Mouse (Mus musculus): ENCODE measurements around the gene Syt9.
A peak's percentile ranks its signal among the peaks of the same experiment; 100 is the strongest.

The Syt9 gene

DNA sequence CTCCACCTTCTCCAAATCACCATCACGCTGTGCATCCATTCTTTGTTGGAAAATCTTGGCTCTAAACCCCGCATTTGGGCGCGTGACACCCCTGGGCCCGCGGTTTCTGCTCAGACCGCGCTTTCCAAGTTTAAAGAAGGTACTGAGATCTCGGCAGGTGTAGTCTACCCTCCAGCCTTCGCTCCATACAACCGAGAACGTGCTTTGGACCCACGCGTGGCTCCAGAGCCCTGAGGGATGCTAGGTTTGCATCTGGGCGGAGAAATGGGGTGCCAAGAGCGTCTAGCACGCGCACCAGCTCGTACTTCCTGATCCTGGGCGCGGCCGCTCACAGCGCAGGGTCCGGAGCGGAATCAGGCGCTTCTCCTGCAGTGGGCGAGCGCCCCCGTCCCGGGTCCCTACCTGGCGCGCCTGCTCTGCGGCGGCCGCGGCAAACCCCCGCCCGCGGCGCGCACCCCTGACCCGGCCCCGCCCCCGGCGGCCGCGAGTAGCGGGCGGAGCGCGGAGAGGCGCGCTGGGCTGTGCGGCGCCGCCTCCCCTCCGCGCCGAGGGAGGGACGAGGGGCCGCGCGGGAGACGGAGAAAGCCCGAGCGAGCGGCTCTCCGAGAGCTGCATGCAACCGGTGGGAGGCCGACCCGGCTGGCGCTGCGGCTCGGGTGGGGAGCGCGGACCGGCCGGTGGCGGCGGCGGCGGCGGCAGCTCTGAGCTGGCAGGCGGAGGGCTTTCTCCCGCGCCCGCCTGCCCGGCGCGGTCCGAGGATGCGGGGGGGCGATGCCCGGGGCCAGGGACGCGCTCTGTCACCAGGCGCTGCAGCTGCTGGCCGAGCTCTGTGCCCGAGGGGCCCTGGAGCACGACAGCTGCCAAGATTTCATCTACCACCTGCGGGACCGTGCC, at the start of gene Syt9:
Gene Syt9, plus strand, starts transcription at position 497 of the 894 bp plus-strand sequence.
- peak; percentile 10 for DNase-seq

GRCm38 (mm10) chr7:107339013-107339412, 31.5 kb upstream of the Syt9 start:
- no peak for DNase-seq

DNA sequence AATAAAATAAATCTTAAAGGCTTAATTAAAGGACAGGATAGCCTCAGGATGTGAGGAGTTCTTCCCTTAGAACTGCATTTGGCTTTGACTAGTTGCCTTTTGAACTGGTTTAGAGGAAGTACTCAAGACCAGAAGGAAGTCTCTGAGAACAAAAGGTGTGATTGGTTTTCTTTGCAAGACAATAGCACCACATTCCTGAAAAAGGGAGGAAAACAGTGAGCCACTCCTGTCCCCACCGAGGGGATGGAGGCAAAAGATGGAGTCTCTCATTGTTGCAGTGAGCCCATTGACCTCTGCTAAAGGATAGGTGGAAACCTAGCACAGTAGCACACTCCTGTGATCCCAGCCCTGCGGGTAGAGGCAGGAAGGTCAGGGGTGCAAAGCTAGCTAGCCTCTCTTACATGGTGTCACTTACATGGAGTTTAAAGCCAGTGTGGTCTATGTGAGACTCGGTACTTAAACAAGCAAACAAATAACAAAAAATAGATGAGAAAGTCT, 30.9 kb upstream of the Syt9 start:
- DNase-seq, result no peak

GRCm38 (mm10) chr7:107340221-107340620, 30.3 kb upstream of the Syt9 start:
- no peak for DNase-seq

DNA sequence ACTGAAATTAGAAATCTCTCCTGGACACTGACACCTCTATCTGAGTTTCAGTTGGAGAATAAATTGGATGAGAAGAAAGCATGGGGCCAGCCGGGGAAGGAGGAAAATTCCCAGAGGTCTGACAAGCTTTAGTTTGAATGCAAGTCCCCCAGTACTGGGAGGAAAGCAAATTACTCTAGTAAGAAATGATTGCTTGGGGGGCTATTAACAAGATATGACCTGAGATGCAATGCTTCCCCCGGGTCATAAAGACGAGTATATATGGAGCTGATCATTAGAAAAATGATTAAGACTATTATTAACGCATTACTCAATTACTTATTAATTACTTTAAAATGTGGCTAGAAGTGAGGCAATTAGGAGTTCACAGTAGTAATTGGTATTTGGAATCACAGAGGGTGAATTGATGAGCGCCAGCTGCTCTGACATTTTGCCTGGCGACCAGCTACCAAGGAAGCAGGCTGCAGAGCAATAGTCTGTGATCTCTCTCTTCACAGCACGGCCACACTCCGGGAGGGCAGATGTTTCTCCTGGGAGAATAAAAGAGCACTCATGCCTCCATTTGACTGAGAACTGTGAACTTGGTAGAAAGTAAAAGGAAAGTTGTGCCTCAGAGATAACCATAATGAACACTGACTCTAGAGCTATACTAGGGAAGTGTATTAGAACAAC, 28.9 kb upstream of the Syt9 start:
- peak; percentile 27 for DNase-seq

- no peak for DNase-seq
Observed at GRCm38 (mm10) chr7:107349201-107349600, 21.3 kb upstream of the Syt9 start.

GRCm38 (mm10) chr7:107362153-107362552, 8.4 kb upstream of the Syt9 start:
- no peak for DNase-seq

DNA sequence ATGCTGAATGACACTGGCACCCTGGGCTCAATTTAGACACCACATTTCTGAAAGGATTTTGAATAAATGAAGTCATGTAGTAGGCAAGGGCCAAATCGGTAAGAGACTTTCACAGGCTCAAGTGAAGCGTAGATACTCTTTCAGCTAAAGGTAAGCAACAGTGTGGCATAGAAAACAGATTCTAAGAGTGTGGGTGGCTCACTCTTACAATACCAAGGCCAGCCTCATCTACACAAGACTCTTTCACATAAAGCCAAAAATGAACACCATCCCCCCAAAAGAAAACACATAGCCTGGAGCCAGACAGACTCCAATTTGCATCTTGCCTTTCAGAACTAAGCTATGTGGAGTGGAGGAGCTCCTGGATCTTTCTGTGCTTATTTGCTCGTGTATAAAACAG, 7.9 kb upstream of the Syt9 start:
- no peak for DNase-seq

DNA sequence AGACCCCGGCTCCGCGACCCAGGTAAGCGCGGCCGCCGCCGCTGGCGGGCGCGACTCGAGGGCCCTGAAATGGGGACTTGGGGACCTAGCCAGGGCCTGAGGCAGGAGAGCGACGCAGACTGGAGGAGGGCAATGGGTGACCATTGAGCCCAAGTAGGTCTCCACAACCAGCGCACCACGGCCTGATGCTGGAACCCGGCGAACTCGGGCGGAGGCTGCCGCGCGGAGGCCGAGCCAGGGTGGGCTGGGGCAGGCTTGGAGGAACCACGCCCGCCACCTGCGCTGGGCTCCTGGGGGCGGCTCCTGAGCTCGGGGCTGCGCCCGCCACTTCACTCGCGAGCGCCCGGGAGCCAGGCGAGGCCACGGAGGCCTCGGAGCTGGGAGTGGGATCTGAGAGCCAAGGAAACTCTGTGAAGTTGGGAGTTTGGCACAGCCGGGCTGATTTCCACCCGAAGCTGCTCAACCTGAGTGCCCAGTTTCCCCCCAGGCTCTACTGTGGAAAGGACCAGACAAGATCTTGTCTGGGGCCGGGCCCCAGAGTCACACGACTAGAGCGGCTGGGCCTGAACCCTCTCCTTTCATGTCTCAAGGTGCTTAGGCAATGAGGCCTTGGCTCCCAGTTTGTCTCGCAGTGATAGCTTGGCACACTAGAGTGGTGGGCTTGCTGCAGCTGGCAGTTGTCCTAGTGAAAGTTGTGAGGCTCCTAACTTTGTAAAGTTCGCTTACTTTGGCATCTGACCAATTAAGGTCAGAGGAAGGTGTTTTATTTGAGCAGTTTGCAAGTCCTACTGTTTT, 795 bp downstream of the Syt9 start:
- no peak for DNase-seq

- DNase-seq, result no peak
Observed at GRCm38 (mm10) chr7:107380562-107380961, 10.0 kb downstream of the Syt9 start.

- DNase-seq, result no peak
Observed at GRCm38 (mm10) chr7:107389604-107390003, 19.1 kb downstream of the Syt9 start.

- no peak for DNase-seq
Observed at GRCm38 (mm10) chr7:107392749-107393148, 22.2 kb downstream of the Syt9 start.

DNA sequence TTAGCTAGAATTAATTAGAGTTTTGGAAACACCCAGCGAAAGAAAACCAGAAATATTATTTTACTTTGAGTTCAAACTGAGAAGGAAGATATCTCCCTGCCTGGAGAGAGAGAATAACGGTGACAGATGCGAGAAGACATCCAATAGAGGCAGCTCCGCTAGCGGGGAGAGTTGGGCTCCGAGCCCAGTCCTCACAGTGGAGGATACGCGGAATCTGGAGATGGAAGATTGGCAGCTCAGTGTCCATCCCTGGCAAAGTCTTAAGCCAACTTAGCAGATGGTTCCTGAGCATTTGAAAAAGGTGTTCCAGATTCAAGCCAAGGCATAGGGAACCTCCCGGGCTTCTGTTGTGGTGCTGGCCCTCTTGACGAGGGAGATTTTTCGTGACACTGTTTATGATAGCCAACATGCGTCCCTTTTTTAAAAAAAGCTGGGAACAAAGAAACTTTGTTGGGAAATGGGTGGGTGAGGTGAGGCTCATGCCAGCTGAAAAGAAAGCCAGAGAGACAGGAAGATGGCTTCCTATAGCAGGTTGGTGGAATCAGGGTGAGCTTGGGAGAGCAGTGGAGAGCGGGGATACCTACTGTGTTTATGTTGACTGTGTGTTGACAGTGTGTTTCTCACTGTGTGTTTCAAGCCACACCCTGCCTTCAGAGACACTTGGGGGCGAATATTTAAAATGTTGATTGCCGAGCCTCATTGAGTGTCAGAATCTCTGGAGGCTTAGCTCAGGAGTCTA, 29.7 kb downstream of the Syt9 start:
- DNase-seq, result no peak

- peak; percentile 3 for DNase-seq
Observed at GRCm38 (mm10) chr7:107403261-107403660, 32.7 kb downstream of the Syt9 start.

- no peak for DNase-seq
Observed at GRCm38 (mm10) chr7:107414928-107415327, 44.4 kb downstream of the Syt9 start.

- no peak for DNase-seq
Observed at GRCm38 (mm10) chr7:107417043-107417850, 46.7 kb downstream of the Syt9 start.

GRCm38 (mm10) chr7:107437381-107437780, 66.9 kb downstream of the Syt9 start:
- no peak for DNase-seq

- DNase-seq, result no peak
Observed at GRCm38 (mm10) chr7:107444579-107444978, 74.1 kb downstream of the Syt9 start.

DNA sequence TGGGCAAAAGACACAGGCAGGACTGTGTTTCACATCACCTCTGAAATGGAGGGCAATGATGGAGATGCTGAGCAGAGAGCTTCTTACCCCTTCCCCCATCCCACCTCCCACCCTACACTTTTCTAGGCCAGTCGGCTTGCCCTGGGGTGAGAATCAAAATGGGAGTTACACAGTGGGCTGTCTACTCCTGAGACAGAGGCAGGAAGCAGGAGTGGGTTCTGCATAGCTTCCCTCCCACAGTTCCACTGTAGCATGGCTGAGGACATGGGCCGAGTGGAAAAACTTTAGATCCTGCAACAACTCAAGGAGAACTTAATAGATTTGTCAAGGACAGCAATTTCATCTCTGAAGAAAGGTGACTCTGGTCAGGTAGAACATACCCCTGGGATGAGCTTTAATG, 84.1 kb downstream of the Syt9 start:
- DNase-seq, result no peak

- DNase-seq, result no peak
Observed at GRCm38 (mm10) chr7:107455118-107455521, 84.6 kb downstream of the Syt9 start.

DNA sequence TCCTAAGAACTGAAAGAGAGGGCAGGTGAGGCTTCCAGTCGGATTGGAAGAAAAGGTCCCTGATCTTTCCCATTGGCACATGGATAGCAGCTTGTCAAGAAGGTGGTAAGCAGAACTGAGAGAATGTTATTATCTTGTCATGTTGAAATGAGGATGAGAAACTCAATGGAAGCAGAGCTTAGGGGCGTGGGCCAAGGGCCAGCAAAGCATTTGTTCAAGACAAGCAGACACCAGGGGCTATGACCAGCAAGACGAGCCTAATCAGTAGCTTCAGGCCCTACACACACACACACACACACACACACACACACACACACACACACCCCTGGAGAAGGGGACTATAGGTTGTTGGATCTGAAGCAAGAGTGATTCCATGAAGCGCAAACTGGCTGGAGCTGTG, 90.6 kb downstream of the Syt9 start:
- no peak for DNase-seq
